Mouse (Mus musculus): ENCODE data around the gene Dusp3. TPM values are rescaled to one million over a fixed set of nuclear protein-coding genes. Genes with fewer than 3 reads are reported as not detected.
"Not testable (repeated sequence)": the region's sequence is repeated elsewhere in the genome, so short reads cannot be mapped to it uniquely, and the experiment has no call there.

Gene Dusp3
- total and polyA plus RNA-seq, 2 experiments from 2014 or later = 31.0 to 32.8 TPM

DNA sequence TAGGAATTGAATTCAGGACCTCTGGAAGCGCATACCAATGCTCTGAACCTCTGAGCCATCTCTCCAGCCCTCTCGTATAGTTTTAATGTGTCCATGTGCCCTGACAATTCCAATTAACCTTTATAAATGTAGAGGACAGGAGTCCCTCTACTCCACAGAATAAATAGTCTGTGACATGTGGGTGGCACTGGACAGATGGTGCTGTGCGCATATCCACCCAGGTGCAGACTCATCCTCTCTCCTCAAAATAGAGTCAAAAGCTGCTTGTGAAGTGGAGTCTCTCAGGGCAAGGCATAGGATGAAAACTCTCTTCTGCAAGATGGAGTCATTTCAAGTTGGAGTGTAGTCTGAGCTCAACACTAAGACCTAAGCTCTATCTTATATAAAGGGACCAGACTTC, 3.4 kb upstream of the Dusp3 start:
- Histone ChIP-seq H3K27me3 (ENCODE audit: insufficient read depth, low read length) (no peaks in the 10 kb centered on the region), H3K4me1 (ENCODE audit: insufficient read depth) (peaks cover 5% of the 10 kb centered on the region; the same call in 1 of the 2 replicates), H3K9ac (no peak overlapping the region), H3K4me3 (ENCODE audit: low read depth, low read length) (no peak overlapping the region), H3K4me2 (ENCODE audit: low read depth) (no peak overlapping the region), H3K9me3 (ENCODE audit: low read length) (no peaks in the 10 kb centered on the region), H3K27ac (ENCODE audit: low read depth, low read length) (no peak overlapping the region), H3K36me3 (ENCODE audit: insufficient read depth) (no peaks in the 10 kb centered on the region)
- DNase-seq (no peak), ATAC-seq (no peak)
- TF ChIP-seq CTCF (IDR thresholded peaks at IDR 0.05; ENCODE audit: low read depth) = no peak
- WGBS = 88% methylated on average over 3 of the region's 3 CpGs

GRCm38 (mm10) chr11:101985990-101986389, 823 bp downstream of the Dusp3 start:
- peak; percentile 94 for TF ChIP-seq CTCF (IDR thresholded peaks at IDR 0.05; ENCODE audit: low read depth)
- H3K36me3 ChIP-seq (ENCODE audit: insufficient read depth) = peaks cover 5% of the 10 kb centered on the region; the same call in 1 of the 2 replicates
- H3K4me2 ChIP-seq (ENCODE audit: low read depth) = no peak overlapping the region
- peak; percentile 91 for DNase-seq
- H3K4me3 ChIP-seq (ENCODE audit: low read depth, low read length) = no peak overlapping the region
- peak; percentile 34; the same call in 1 of the 2 replicates for ATAC-seq
- no peak overlapping the region for H3K9ac ChIP-seq
- WGBS = 5% methylated on average over 10 of the region's 10 CpGs
- H3K27me3 ChIP-seq (ENCODE audit: insufficient read depth, low read length) = no peaks in the 10 kb centered on the region
- no peaks in the 10 kb centered on the region for H3K9me3 ChIP-seq (ENCODE audit: low read length)
- no peak overlapping the region for H3K27ac ChIP-seq (ENCODE audit: low read depth, low read length)
- peaks cover 10% of the 10 kb centered on the region for H3K4me1 ChIP-seq (ENCODE audit: insufficient read depth)

GRCm38 (mm10) chr11:101985450-101985849, 1.4 kb downstream of the Dusp3 start:
- peaks cover 10% of the 10 kb centered on the region; the same call in 1 of the 2 replicates for H3K36me3 ChIP-seq (ENCODE audit: insufficient read depth)
- H3K27ac ChIP-seq (ENCODE audit: low read depth, low read length); DNase-seq; H3K9ac ChIP-seq; H3K9me3 ChIP-seq (ENCODE audit: low read length); H3K4me1 ChIP-seq (ENCODE audit: insufficient read depth); H3K4me2 ChIP-seq (ENCODE audit: low read depth); ATAC-seq; H3K27me3 ChIP-seq (ENCODE audit: insufficient read depth, low read length); H3K4me3 ChIP-seq (ENCODE audit: low read depth, low read length): not testable (repeated sequence)
- 67% methylated on average over 6 of the region's 6 CpGs for WGBS

DNA sequence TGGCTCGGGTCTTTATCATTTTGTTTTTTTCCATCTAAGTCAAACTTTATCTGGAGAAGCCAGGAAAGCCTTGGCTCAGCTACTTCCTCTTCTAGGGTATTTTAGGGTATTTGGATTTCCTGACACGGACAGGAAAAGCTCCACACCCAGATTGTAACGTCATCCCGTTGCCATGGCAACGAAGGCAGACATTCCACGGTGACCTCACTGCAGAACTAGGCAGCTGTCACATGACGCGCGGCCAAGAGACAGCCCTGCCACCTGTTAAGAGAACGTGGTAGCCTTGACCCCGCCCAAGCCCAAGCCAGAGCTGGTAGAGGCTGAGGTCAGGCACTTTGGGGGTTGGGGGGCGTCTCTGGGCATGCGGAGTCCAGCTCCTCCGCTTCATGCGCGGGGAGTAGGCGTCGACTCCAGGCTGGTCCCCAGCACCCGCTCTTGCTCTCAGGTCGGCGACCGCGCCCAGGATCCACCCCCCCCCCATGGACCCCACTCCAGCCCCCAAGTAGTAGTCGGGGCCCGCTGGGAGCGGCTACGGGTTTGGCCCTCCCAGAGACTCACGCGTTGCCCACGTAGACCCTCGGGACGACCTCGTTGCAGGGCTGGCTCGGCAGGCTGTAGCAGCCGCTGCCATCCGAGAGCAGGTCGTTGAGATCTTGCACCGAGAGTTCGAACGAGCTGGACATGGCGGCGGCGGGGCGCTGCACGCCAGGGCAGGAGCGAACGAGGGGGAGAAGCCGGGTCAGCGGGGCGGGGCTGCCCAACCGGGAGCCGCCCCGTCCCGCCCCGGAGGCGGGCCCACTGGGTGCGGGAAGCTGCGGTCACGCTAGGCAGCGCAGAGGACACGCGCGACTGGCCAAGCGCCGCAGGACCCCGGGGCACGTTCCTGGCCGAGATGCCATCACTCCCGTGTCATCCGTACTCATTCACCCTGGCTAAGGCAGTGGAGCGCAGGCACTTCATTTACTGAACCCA, 2.5 kb downstream of the Dusp3 start, which contains the start of gene Cfap97d1:
Gene Cfap97d1 (plus strand): TSS at position 226 of the 972 bp plus-strand sequence.
- Histone ChIP-seq H3K4me3 (ENCODE audit: low read depth, low read length) (peak within 1 kb of the TSS; percentile 55), H3K4me2 (ENCODE audit: low read depth) (peak within 1 kb of the TSS; percentile 99), H3K27me3 (ENCODE audit: insufficient read depth, low read length) (no peaks in the 10 kb centered on the region), H3K36me3 (ENCODE audit: insufficient read depth) (peaks cover 21% of the 10 kb centered on the region; the same call in 1 of the 2 replicates), H3K9ac (peak within 1 kb of the TSS; percentile 81), H3K9me3 (ENCODE audit: low read length) (no peaks in the 10 kb centered on the region), H3K4me1 (ENCODE audit: insufficient read depth) (peaks cover 10% of the 10 kb centered on the region), H3K27ac (ENCODE audit: low read depth, low read length) (peak within 1 kb of the TSS; percentile 83)
- ATAC-seq = peak; percentile 82
- TF ChIP-seq CTCF (IDR thresholded peaks at IDR 0.05; ENCODE audit: low read depth) = 0 out of 2 replicates have a peak, but pooled peaks have one; percentile 4
- DNase-seq = peak; percentile 96
- WGBS = under 1% methylated on average over 70 of the region's 71 CpGs

DNA sequence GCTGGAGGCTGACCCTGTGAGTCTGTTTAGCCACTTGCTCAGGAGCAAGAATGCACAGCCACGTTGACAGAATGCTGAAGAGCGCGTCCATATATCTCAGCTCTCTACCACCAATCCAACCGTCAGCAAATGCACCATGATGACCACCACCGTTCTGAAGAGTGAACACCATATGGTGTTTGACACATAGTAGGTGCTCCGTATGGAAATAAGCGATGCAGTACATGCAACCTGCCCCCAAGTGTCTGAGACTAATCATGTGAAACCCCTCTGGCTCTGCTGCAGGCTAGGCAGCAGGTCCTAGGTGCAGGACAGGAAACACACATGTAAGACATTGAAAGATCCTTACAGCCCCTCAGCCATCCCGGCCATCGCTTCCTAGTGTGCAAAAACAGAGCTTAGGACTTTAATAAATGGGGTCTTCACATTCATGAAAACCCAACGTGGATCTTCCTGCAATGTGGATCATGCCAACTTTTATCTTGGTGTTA, 3.3 kb downstream of the Dusp3 start:
- Histone ChIP-seq H3K4me3 (ENCODE audit: low read depth, low read length) (peak overlapping the region; percentile 55; the same call in 1 of the 2 replicates), H3K27ac (ENCODE audit: low read depth, low read length) (no peak overlapping the region), H3K9ac (0 out of 2 replicates have a peak overlapping the region, but pooled peaks have one; percentile 81), H3K9me3 (ENCODE audit: low read length) (no peaks in the 10 kb centered on the region), H3K4me2 (ENCODE audit: low read depth) (peak overlapping the region; percentile 99), H3K4me1 (ENCODE audit: insufficient read depth) (peaks cover 10% of the 10 kb centered on the region), H3K36me3 (ENCODE audit: insufficient read depth) (peaks cover 25% of the 10 kb centered on the region; the same call in 1 of the 2 replicates), H3K27me3 (ENCODE audit: insufficient read depth, low read length) (no peaks in the 10 kb centered on the region)
- no peak for TF ChIP-seq CTCF (IDR thresholded peaks at IDR 0.05; ENCODE audit: low read depth)
- ATAC-seq (no peak), DNase-seq (no peak)
- WGBS = 78% methylated on average over 10 of the region's 10 CpGs

- no peaks in the 10 kb centered on the region for H3K9me3 ChIP-seq (ENCODE audit: low read length)
- ATAC-seq = no peak
- WGBS = 61% methylated on average over 6 of the region's 6 CpGs
- no peaks in the 10 kb centered on the region for H3K27me3 ChIP-seq (ENCODE audit: insufficient read depth, low read length)
- no peak for DNase-seq
- H3K4me2 ChIP-seq (ENCODE audit: low read depth) = peak overlapping the region; percentile 99; the same call in 1 of the 2 replicates
- no peak overlapping the region for H3K27ac ChIP-seq (ENCODE audit: low read depth, low read length)
- H3K4me3 ChIP-seq (ENCODE audit: low read depth, low read length) = no peak overlapping the region
- TF ChIP-seq CTCF (IDR thresholded peaks at IDR 0.05; ENCODE audit: low read depth) = no peak
- H3K36me3 ChIP-seq (ENCODE audit: insufficient read depth) = peaks cover 27% of the 10 kb centered on the region; the same call in 1 of the 2 replicates
- no peak overlapping the region for H3K9ac ChIP-seq
- H3K4me1 ChIP-seq (ENCODE audit: insufficient read depth) = peaks cover 10% of the 10 kb centered on the region
Observed at GRCm38 (mm10) chr11:101982981-101983411, 3.8 kb downstream of the Dusp3 start.
